Mouse (Mus musculus) frontal cortex, postnatal 36 days (tissue): ENCODE measurements around the gene Prpf8.

Experiments used
- DNase-seq, 2 experiments: peaks; one replicate each; pipeline ENCODE4 v3.0.0; 2022; ENCODE audit warnings: low spot score in 2 of 2

The Prpf8 gene

DNA sequence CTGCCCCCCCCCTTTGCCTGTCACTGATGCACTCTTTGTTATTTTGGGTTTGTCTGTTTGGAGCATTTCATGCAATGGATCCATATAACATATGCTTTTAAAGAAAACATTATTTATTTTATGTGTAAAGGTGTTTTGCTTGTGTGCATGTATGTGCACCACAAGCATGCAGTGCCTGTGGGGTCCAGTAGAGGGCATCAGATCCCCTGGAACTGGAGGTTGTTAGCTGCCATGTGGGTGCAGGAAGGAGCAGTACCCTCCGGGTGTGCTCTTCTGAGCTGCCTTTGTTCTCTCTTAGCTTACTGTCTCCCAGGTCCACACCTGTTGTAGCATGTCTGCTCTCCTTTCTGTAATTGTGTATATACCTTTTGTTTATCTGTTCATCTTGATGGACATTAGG lies 71.5 kb downstream of the Prpf8 start:
- DNase-seq: no peak
